ENCODE assay signal across 8 mouse cellular contexts in genomic region chr13:43785712-43786072, GRCm38 (mm10). TPM values are rescaled to one million over a fixed set of nuclear protein-coding genes. Genes with fewer than 3 reads are reported as not detected.
DNase-seq lines count a peak whose midpoint lies in the region; ATAC-seq and TF ChIP-seq lines count a peak whose summit lies in the region.

No protein-coding gene starts in this region.

- H3K9me3 ChIP-seq in megakaryocyte, embryonic 14.5 days = no peaks in the 10 kb centered on the region
- H3K9me3 ChIP-seq in liver, embryonic 14.5 days (ENCODE audit: control insufficient read depth, low read length) = no peaks in the 10 kb centered on the region
- H3K9me3 ChIP-seq in stomach, postnatal 0 days (ENCODE audit: control insufficient read depth, low read length) = no peaks in the 10 kb centered on the region

- H3K27me3 ChIP-seq in megakaryocyte, embryonic 14.5 days (replicated peaks) = peaks cover 81% of the 10 kb centered on the region
- H3K27me3 ChIP-seq in liver, embryonic 14.5 days (ENCODE audit: control insufficient read depth, insufficient read depth, low read length) = peaks cover 21% of the 10 kb centered on the region
- H3K27me3 ChIP-seq in stomach, postnatal 0 days (ENCODE audit: control insufficient read depth, insufficient read depth, low read length) = no peaks in the 10 kb centered on the region; the same call in 1 of the 2 replicates

- TF ChIP-seq EP300 in liver, embryonic 14.5 days (IDR thresholded peaks at IDR 0.05; ENCODE audit: low read depth) = no peak
- TF ChIP-seq EP300 in stomach, postnatal 0 days (optimal IDR thresholded peaks at IDR 0.05) = no peak

- peak; percentile 37 for DNase-seq in CD4-positive, CD25-positive, alpha-beta regulatory T cell, adult 2 months (ENCODE audit: low read depth, low spot score)
- no peak for DNase-seq in liver, embryonic 14.5 days (ENCODE audit: low read depth in 3 of 3, low spot score in 3 of 3)
- no peak for DNase-seq in stomach, postnatal 0 days (ENCODE audit: low spot score)
- DNase-seq in cerebellum, adult 18-20 months = no peak

- peaks cover 23% of the 10 kb centered on the region for H3K4me1 ChIP-seq in megakaryocyte, embryonic 14.5 days
- H3K4me1 ChIP-seq in liver, embryonic 14.5 days (replicated peaks; ENCODE audit: control insufficient read depth in 2 of 2, insufficient read depth in 2 of 2, low read length in 1 of 2) = no peaks in the 10 kb centered on the region
- H3K4me1 ChIP-seq in stomach, postnatal 0 days (replicated peaks; ENCODE audit: control insufficient read depth, insufficient read depth) = no peaks in the 10 kb centered on the region

- H3K4me3 ChIP-seq in megakaryocyte, embryonic 14.5 days (replicated peaks) = peak overlapping the region; percentile 90
- no peak overlapping the region for H3K4me3 ChIP-seq in liver, embryonic 14.5 days (ENCODE audit: insufficient read depth in 1 of 2, low read depth in 2 of 2, low read length in 2 of 2)
- peak overlapping the region; percentile 52; the same call in 1 of the 2 replicates for H3K4me3 ChIP-seq in stomach, postnatal 0 days (ENCODE audit: low read depth, low read length)

- no peak overlapping the region for H3K27ac ChIP-seq in liver, embryonic 14.5 days
- H3K27ac ChIP-seq in stomach, postnatal 0 days (replicated peaks) = no peak overlapping the region

- no peak for TF ChIP-seq CTCF in liver, embryonic 14.5 days (IDR thresholded peaks at IDR 0.05; ENCODE audit: low read depth)
- TF ChIP-seq CTCF in stomach, postnatal 0 days (IDR thresholded peaks at IDR 0.05; ENCODE audit: low read depth) = no peak

- peak overlapping the region; percentile 49; the same call in 1 of the 2 replicates for H3K4me2 ChIP-seq in liver, embryonic 14.5 days (ENCODE audit: low read depth)
- H3K4me2 ChIP-seq in stomach, postnatal 0 days (replicated peaks; ENCODE audit: low read depth) = peak overlapping the region; percentile 91

- no peaks in the 10 kb centered on the region for H3K36me3 ChIP-seq in megakaryocyte, embryonic 14.5 days (replicated peaks; ENCODE audit: low read length)
- H3K36me3 ChIP-seq in liver, embryonic 14.5 days (replicated peaks; ENCODE audit: control insufficient read depth, insufficient read depth, low read depth) = no peaks in the 10 kb centered on the region
- H3K36me3 ChIP-seq in stomach, postnatal 0 days (ENCODE audit: control insufficient read depth, insufficient read depth, low read length) = no peaks in the 10 kb centered on the region

- no peak for ATAC-seq in CD4-positive, CD25-positive, alpha-beta regulatory T cell, adult 4 months
- ATAC-seq in megakaryocyte, adult 5-6 weeks (ENCODE audit: poor library complexity, severe bottlenecking) = no peak
- ATAC-seq in liver, embryonic 14.5 days (ENCODE audit: insufficient read depth) = no peak
- no peak for ATAC-seq in stomach, postnatal 0 days (ENCODE audit: low FRiP score, low TSS enrichment)
- no peak for ATAC-seq in granulocyte monocyte progenitor cell, adult 5-6 weeks (replicated peaks; ENCODE audit: poor library complexity, severe bottlenecking)

- no peak overlapping the region for H3K9ac ChIP-seq in liver, embryonic 14.5 days (replicated peaks)
- no peak overlapping the region for H3K9ac ChIP-seq in stomach, postnatal 0 days (ENCODE audit: low read length)

- 37% methylated on average over 8 of the region's 8 CpGs for WGBS in liver, embryonic 14.5 days (ENCODE audit: insufficient replicate concordance)
- 51% methylated on average over 8 of the region's 8 CpGs for WGBS in stomach, postnatal 0 days

RNA-seq across cellular contexts. Expression of gene Cd83, which starts 1.1 kb away (rescaled TPM):
- 100 to 1,000 TPM; 294 to 385 TPM for polyA plus RNA-seq in CD4-positive, CD25-positive, alpha-beta regulatory T cell, adult 4 months (2017; shearing (Covaris generic))
- 2.3 and 4.4 TPM in 2 replicates for polyA plus RNA-seq in megakaryocyte, embryonic 14.5 days (2012; ENCODE audit: insufficient read depth, low replicate concordance)
- total RNA-seq in megakaryocyte, adult 5-6 weeks (2015) = 1.2 and 1.7 TPM in 2 replicates
- total RNA-seq in megakaryocyte, adult 5-6 weeks (2017) = 0.81 and 1.4 TPM in 2 replicates
- polyA plus RNA-seq in liver, embryonic 14.5 days (2012; rRNA removed) = 0.32 and 0.37 TPM in 2 replicates
- polyA plus RNA-seq in liver, embryonic 14.5 days (2014; fragmentation: Nextera tagmentation; extraction: Ambion mirVana) = 0.67 and 1.3 TPM in 2 replicates
- 2.1 and 2.9 TPM in 2 replicates for polyA plus RNA-seq in stomach, postnatal 0 days (2015; fragmentation: Nextera tagmentation; extraction: Ambion mirVana)
- not detected in 2 replicates for total RNA-seq in granulocyte monocyte progenitor cell, adult 5-6 weeks (2014; fragmentation: Nextera tagmentation)
- total RNA-seq in granulocyte monocyte progenitor cell, adult 5-6 weeks (2017) = 0.43 TPM in 1 of 2 replicates, not detected in the other

Comparison
In these comparisons a context has a peak if more than half of its experiments do, and no peak if none do; other contexts are left out.
1. H3K4me3 ChIP-seq: peak in megakaryocyte, embryonic 14.5 days (single experiment) and stomach, postnatal 0 days (single experiment); none in liver, embryonic 14.5 days (0 of 2).
2. RNA of gene Cd83, which starts 1.1 kb away (polyA plus RNA-seq): 294 to 385 TPM in CD4-positive, CD25-positive, alpha-beta regulatory T cell, adult 4 months; 2.3 to 4.4 TPM in megakaryocyte, embryonic 14.5 days, 2.1 to 2.9 TPM in stomach, postnatal 0 days and 0.32 to 1.3 TPM in liver, embryonic 14.5 days; every median in the first group is over 10 times any median in the second.